Mouse (Mus musculus): ENCODE data around the gene Cald1.

DNA sequence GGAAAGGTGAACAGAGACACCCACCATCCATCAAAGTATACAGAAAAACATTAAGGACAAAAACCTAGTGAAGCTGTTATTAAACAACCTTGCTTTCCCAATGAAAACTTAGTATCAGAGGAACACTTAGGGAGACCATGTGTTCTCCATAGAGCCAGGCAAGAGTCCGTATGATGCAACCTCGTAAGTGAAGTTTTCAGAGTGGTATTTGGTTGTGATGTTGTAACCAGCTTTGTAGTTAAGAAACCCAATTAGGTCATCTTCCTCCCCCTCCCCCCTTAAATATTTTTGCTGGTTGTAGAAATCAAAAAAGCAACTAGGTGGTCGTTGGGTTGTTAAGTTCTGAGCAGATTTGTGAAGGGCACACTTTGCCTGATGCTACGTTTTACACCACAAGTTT is 116.3 kb downstream of the Cald1 start:
- TF ChIP-seq CTCF (IDR thresholded peaks at IDR 0.05; ENCODE audit: control insufficient read depth, insufficient read depth, insufficient replicate concordance, low read depth, low read length) (no peak), POLR2A (IDR thresholded peaks at IDR 0.05; ENCODE audit: control insufficient read depth, low read depth, low read length) (no peak)
